Mouse (Mus musculus) hindbrain, embryonic 12.5 days (tissue): ENCODE measurements at regions not wholly inside any gene's neighbourhood (a gene's known extent, or its start where the extent isn't known, plus 50 kb on each side); places are given as distances from the start of the nearest gene placed in this dataset.
"Not testable (repeated sequence)": the region's sequence is repeated elsewhere in the genome, so short reads cannot be mapped to it uniquely, and the experiment has no call there.

Source experiments
- ATAC-seq: fragments of 200-750 bp; cut with Nextera tagmentation; 2 replicates; pipeline ENCODE4 v1.8.0; 2017; ENCODE audit warnings: moderate TSS enrichment; ENCODE audit not compliant: low FRiP score
- H3K27ac ChIP-seq: fragments of 300-500 bp; sonication (generic); 2 replicates; pipeline ENCODE4 v1.5.1; 2016; ENCODE audit warnings: mild to moderate bottlenecking
- H3K27me3 ChIP-seq: fragments of 300-500 bp; sonication (generic); 2 replicates; pipeline ENCODE4 v1.6.1; 2016; ENCODE audit warnings: mild to moderate bottlenecking
- H3K36me3 ChIP-seq: fragments of 300-500 bp; sonication (generic); 2 replicates; pipeline ENCODE4 v1.6.1; 2016; ENCODE audit warnings: mild to moderate bottlenecking
- H3K4me1 ChIP-seq: fragments of 300-500 bp; sonication (generic); 2 replicates; pipeline ENCODE4 v1.6.1; 2016
- H3K4me2 ChIP-seq: fragments of 300-500 bp; sonication (generic); replicated peaks from 2 replicates; pipeline ENCODE4 v1.6.1; 2016; ENCODE audit warnings: mild to moderate bottlenecking
- H3K4me3 ChIP-seq: fragments of 300-500 bp; sonication (generic); 2 replicates; pipeline ENCODE4 v1.5.1; 2016; ENCODE audit warnings: mild to moderate bottlenecking
- H3K9ac ChIP-seq: fragments of 300-500 bp; sonication (generic); 2 replicates; pipeline ENCODE4 v1.6.1; 2016; ENCODE audit warnings: mild to moderate bottlenecking, moderate library complexity
- H3K9me3 ChIP-seq: fragments of 300-500 bp; sonication (generic); replicated peaks from 2 replicates; pipeline ENCODE4 v1.6.1; 2016; ENCODE audit warnings: mild to moderate bottlenecking
- WGBS: fragments of 180-500 bp; shearing (Covaris S2); methylation state at CpG from one replicate; pipeline ENCODE4 v1.1.7; 2016; 5-methylcytosine and 5-hydroxymethylcytosine counted together

- Histone ChIP-seq H3K9me3 (no peaks in the 10 kb centered on the region), H3K4me3 (no peak overlapping the region), H3K4me1 (no peaks in the 10 kb centered on the region), H3K9ac (no peak overlapping the region), H3K27me3 (no peaks in the 10 kb centered on the region), H3K4me2 (no peak overlapping the region), H3K27ac (no peak overlapping the region), H3K36me3 (peaks cover 8% of the 10 kb centered on the region; the same call in 1 of the 2 replicates)
- ATAC-seq = no peak
- WGBS = 63% methylated on average over 2 of the region's 2 CpGs
These were observed 167.0 kb upstream of the Ndn start for GRCm38 (mm10) chr7:62179387-62179786.

GRCm38 (mm10) chr7:62208529-62208928 is 137.8 kb upstream of the Ndn start:
- no peak overlapping the region for H3K27ac ChIP-seq
- H3K27me3 ChIP-seq = no peaks in the 10 kb centered on the region
- peak overlapping the region; percentile 26 for H3K4me3 ChIP-seq
- no peaks in the 10 kb centered on the region for H3K4me1 ChIP-seq
- H3K4me2 ChIP-seq = peak overlapping the region; percentile 45
- peaks cover 5% of the 10 kb centered on the region; the same call in 1 of the 2 replicates for H3K36me3 ChIP-seq
- 0 out of 2 replicates have a peak overlapping the region, but pooled peaks have one; percentile 23 for H3K9ac ChIP-seq
- ATAC-seq = no peak
- H3K9me3 ChIP-seq = no peaks in the 10 kb centered on the region

- Histone ChIP-seq H3K4me3 (peak overlapping the region; percentile 37), H3K27me3 (no peaks in the 10 kb centered on the region), H3K9ac (peak overlapping the region; percentile 56; the same call in 1 of the 2 replicates), H3K36me3 (no peaks in the 10 kb centered on the region), H3K4me1 (no peaks in the 10 kb centered on the region), H3K4me2 (peak overlapping the region; percentile 29; the same call in 1 of the 2 replicates), H3K27ac (no peak overlapping the region), H3K9me3 (no peaks in the 10 kb centered on the region)
- ATAC-seq = peak; percentile 85; the same call in 1 of the 2 replicates
- WGBS = 37% methylated on average over 12 of the region's 12 CpGs
These were observed 137.2 kb upstream of the Ndn start for GRCm38 (mm10) chr7:62209117-62209700.

GRCm38 (mm10) chr7:62225184-62225583 is 121.2 kb upstream of the Ndn start:
- Histone ChIP-seq H3K27ac (no peak overlapping the region), H3K4me2 (no peak overlapping the region; the same call in 1 of the 2 replicates), H3K9me3 (no peaks in the 10 kb centered on the region), H3K4me1 (no peaks in the 10 kb centered on the region), H3K9ac (no peak overlapping the region), H3K4me3 (no peak overlapping the region), H3K27me3 (no peaks in the 10 kb centered on the region), H3K36me3 (no peaks in the 10 kb centered on the region)
- 27% methylated on average over 4 of the region's 4 CpGs for WGBS
- no peak for ATAC-seq

- H3K36me3 ChIP-seq = no peaks in the 10 kb centered on the region
- peaks cover 3% of the 10 kb centered on the region; the same call in 1 of the 2 replicates for H3K9me3 ChIP-seq
- H3K4me2 ChIP-seq = no peak overlapping the region
- H3K4me3 ChIP-seq = no peak overlapping the region
- H3K27ac ChIP-seq = no peak overlapping the region
- WGBS = 13% methylated on average over 1 of the region's 1 CpGs
- ATAC-seq = no peak
- no peak overlapping the region for H3K9ac ChIP-seq
- H3K4me1 ChIP-seq = peaks cover 8% of the 10 kb centered on the region
- no peaks in the 10 kb centered on the region for H3K27me3 ChIP-seq
These were observed 118.6 kb upstream of the Ndn start for GRCm38 (mm10) chr7:62227727-62228126.

GRCm38 (mm10) chr7:62230713-62231112 is 115.7 kb upstream of the Ndn start:
- WGBS = 19% methylated on average over 2 of the region's 2 CpGs
- peaks cover 8% of the 10 kb centered on the region for H3K4me1 ChIP-seq
- H3K4me3 ChIP-seq = no peak overlapping the region; the same call in 1 of the 2 replicates
- H3K27ac ChIP-seq = peak overlapping the region; percentile 45
- peak; percentile 36 for ATAC-seq
- no peak overlapping the region; the same call in 1 of the 2 replicates for H3K9ac ChIP-seq
- no peaks in the 10 kb centered on the region for H3K36me3 ChIP-seq
- peak overlapping the region; percentile 38 for H3K4me2 ChIP-seq
- no peaks in the 10 kb centered on the region for H3K27me3 ChIP-seq
- H3K9me3 ChIP-seq = peaks cover 3% of the 10 kb centered on the region; the same call in 1 of the 2 replicates

GRCm38 (mm10) chr7:62231120-62231574 is 115.2 kb upstream of the Ndn start:
- H3K36me3 ChIP-seq = no peaks in the 10 kb centered on the region
- 22% methylated on average over 13 of the region's 13 CpGs for WGBS
- peak overlapping the region; percentile 55 for H3K27ac ChIP-seq
- no peak overlapping the region; the same call in 1 of the 2 replicates for H3K4me3 ChIP-seq
- ATAC-seq = peak; percentile 93
- peaks cover 8% of the 10 kb centered on the region for H3K4me1 ChIP-seq
- H3K4me2 ChIP-seq = peak overlapping the region; percentile 38
- H3K9me3 ChIP-seq = peaks cover 4% of the 10 kb centered on the region; the same call in 1 of the 2 replicates
- no peak overlapping the region for H3K9ac ChIP-seq
- no peaks in the 10 kb centered on the region for H3K27me3 ChIP-seq

GRCm38 (mm10) chr7:62232076-62232475 is 114.3 kb upstream of the Ndn start:
- Histone ChIP-seq H3K9ac (no peak overlapping the region), H3K4me1 (peaks cover 8% of the 10 kb centered on the region), H3K4me3 (no peak overlapping the region), H3K27ac (peak overlapping the region; percentile 40; the same call in 1 of the 2 replicates), H3K27me3 (no peaks in the 10 kb centered on the region), H3K9me3 (peaks cover 5% of the 10 kb centered on the region; the same call in 1 of the 2 replicates), H3K36me3 (no peaks in the 10 kb centered on the region), H3K4me2 (no peak overlapping the region)
- 64% methylated on average over 5 of the region's 5 CpGs for WGBS
- no peak for ATAC-seq

GRCm38 (mm10) chr7:62234037-62234436 is 112.3 kb upstream of the Ndn start:
- Histone ChIP-seq H3K4me1 (peaks cover 8% of the 10 kb centered on the region), H3K9ac (no peak overlapping the region), H3K9me3 (peaks cover 5% of the 10 kb centered on the region; the same call in 1 of the 2 replicates), H3K36me3 (no peaks in the 10 kb centered on the region), H3K27ac (0 out of 2 replicates have a peak overlapping the region, but pooled peaks have one; percentile 23), H3K4me2 (no peak overlapping the region), H3K27me3 (no peaks in the 10 kb centered on the region), H3K4me3 (no peak overlapping the region)
- 55% methylated on average over 6 of the region's 6 CpGs for WGBS
- ATAC-seq = no peak

- Histone ChIP-seq H3K27ac (no peak overlapping the region), H3K9ac (no peak overlapping the region), H3K27me3 (no peaks in the 10 kb centered on the region), H3K4me2 (no peak overlapping the region), H3K4me1 (peaks cover 7% of the 10 kb centered on the region), H3K4me3 (no peak overlapping the region), H3K9me3 (peaks cover 5% of the 10 kb centered on the region; the same call in 1 of the 2 replicates), H3K36me3 (no peaks in the 10 kb centered on the region)
- WGBS = 67% methylated on average over 1 of the region's 1 CpGs
- no peak for ATAC-seq
These were observed 110.6 kb upstream of the Ndn start for GRCm38 (mm10) chr7:62235766-62236165.

GRCm38 (mm10) chr7:62261688-62262114 is 84.7 kb upstream of the Ndn start:
- no peaks in the 10 kb centered on the region for H3K9me3 ChIP-seq
- H3K27me3 ChIP-seq = no peaks in the 10 kb centered on the region
- no peak overlapping the region for H3K4me3 ChIP-seq
- H3K4me2 ChIP-seq = no peak overlapping the region
- 42% methylated on average over 8 of the region's 8 CpGs for WGBS
- no peaks in the 10 kb centered on the region for H3K4me1 ChIP-seq
- peak; percentile 93 for ATAC-seq
- peak overlapping the region; percentile 78 for H3K27ac ChIP-seq
- no peaks in the 10 kb centered on the region for H3K36me3 ChIP-seq
- no peak overlapping the region for H3K9ac ChIP-seq

- WGBS = 58% methylated on average over 2 of the region's 2 CpGs
- not testable (repeated sequence) for H3K9me3 ChIP-seq, H3K27me3 ChIP-seq, H3K4me2 ChIP-seq, H3K4me1 ChIP-seq, H3K9ac ChIP-seq, H3K4me3 ChIP-seq, H3K36me3 ChIP-seq
- peak overlapping the region; percentile 78 for H3K27ac ChIP-seq
- ATAC-seq = peak; percentile 67; the same call in 1 of the 2 replicates
These were observed 84.2 kb upstream of the Ndn start for GRCm38 (mm10) chr7:62262174-62262573.
